Mouse (Mus musculus) gastrocnemius, adult 18-20 months (tissue): ENCODE measurements at regions not wholly inside any gene's neighbourhood (a gene's known extent, or its start where the extent isn't known, plus 50 kb on each side); places are given as distances from the start of the nearest gene placed in this dataset.
A peak's percentile ranks its signal among the peaks of the same experiment; 100 is the strongest.

Source experiments
- DNase-seq: peaks from one replicate; pipeline ENCODE4 v3.0.0; 2021; ENCODE audit warnings: low spot score

DNA sequence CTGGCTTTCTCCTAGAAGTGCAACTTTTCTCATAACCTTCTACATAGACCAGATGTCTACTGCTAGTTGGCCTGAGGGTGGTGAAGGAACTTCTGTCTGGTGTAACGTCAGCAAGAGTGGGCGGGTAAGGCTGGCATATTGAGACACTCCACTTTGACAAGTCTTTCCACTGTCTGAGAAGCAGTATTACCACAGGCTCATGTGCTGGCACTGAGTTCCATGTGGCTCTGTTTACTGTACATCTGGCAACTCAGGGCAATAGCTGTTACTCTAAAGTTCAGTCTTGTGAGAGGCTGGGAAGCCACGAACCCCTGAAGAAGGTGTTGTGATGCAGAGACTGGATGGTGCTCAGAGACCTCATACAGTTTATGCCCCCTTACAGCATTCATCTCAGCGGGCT is 230.7 kb upstream of the Tbx18 start:
- no peak for DNase-seq

DNA sequence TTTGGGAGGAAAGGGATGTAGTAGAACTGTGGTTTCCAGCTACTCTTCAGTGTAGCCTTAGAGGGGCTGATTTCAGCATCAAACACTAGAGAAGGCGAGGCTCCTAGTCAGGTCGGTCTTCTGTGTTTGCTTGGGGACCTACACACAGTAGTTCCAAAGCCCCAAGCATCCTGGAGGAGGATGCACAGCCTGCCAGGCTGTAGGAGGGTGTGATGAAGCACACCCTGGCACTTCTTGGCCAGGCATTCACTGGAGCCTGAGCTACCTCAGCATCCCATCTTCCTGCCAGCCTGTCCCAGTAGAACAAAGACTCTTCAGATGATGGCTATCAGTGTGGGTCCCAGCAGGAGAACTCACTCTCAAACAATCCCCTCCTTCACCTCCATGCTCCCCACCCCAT is 233.4 kb upstream of the Tbx18 start:
- no peak for DNase-seq

DNA sequence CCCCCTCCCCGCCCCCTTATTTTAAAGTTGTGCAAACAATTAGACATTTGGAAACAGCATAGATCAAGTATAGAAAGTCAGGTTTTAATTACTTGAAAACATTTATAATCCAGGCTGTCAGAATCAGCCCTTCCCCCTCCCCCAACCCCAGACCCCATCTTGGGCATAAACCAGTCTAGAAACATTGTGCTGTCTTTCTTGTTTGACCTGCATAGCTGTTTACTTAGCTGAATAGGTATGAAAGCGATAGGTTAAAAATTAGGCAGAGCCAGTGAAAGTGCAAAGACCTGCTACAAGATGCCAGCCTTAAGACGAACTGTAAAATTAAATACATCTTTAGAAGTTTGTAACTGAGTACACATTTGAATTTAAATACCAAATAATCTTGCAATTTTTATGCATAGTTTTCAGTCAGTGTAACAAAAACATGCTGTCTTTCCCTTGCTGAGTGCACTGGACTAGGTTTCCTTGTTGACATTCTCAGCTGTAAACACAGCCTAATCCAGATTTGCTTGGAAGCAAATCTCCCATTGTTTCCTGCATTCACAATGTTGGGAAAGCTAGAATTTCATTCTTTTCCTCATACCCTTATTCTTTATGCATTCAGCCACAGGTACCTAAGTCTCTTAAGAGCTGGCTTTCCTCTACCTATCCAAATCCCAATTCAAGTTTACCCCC is 234.2 kb upstream of the Tbx18 start:
- DNase-seq = no peak

DNA sequence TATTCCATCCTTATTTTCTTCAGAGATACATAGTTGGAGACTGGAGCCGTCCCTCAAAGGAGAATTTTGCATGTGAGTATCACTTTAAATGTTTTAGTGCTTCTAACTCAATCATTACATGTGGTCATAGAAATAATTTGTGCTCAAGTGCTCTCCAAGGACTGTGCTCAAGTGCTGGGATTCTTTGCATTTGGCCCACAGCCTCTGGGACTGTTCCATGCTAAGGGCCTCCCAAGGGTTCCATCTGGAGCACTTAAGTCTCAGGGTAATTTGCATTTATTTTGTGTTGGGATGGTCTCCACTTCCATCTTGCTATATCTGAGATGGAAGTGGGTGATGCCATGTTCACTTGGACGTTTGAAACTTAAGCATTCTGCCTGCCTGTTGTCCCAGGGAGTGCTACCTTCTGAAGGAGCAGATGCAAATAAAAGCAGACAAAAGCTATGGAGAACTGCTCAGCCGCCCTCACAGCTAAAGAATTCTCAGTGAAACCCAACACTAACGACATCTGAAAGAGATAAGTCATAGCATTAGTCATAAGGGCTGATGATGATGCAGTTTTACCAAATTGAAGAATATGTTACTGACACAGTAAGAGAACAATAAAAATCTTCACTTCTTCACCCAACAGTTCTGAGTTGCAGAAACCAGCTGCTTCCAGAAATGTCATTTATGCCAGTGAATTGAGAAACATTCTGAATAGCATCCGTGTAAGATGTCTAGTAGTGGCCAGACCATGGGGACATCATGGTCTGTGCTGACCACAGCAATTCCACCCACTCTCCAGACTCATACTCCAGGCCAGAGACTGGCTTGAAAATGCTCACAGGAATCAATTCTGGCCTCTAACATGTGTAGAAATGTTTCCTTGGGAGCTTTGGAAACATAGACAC is 237.4 kb upstream of the Tbx18 start:
- peak; percentile 53 for DNase-seq

DNA sequence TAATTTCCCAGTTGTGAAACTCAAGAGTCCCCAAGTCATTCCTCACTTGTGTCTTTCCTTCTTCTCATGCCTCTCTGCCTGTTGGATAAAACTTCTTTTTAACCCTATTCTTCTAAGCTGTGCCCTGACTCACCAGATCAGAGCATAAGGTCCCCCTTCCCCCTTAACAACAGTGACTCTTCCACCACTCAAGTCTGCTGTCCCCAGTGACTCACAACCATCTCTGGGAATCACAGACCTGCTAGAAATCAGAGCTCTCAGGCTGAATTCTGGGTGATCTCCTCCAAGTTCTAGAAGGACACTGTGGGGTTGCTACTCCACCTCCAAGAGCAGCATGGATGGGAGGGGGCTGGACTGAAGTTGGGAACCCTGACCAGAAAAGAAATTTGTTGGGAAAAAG is 239.5 kb upstream of the Tbx18 start:
- no peak for DNase-seq

DNA sequence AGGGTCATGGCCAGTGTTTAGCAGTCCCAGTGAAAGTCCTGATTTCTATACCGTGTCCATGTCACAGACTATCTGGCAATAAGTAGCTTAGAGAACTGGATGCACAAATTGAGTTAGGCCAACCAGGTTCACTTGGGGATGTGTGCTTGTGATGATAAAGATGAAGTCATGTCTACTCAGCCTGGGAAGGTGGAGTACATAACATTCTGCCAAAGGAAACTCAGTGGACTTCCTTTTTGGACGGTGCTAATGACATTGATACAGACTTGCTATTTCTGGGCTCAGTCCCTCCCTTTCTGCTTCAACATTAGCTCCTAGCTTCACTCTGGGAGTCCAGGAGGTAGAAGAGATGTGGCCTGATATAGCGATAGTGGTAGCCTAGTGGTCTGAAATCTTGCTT is 240.7 kb upstream of the Tbx18 start:
- DNase-seq = peak; percentile 5

DNA sequence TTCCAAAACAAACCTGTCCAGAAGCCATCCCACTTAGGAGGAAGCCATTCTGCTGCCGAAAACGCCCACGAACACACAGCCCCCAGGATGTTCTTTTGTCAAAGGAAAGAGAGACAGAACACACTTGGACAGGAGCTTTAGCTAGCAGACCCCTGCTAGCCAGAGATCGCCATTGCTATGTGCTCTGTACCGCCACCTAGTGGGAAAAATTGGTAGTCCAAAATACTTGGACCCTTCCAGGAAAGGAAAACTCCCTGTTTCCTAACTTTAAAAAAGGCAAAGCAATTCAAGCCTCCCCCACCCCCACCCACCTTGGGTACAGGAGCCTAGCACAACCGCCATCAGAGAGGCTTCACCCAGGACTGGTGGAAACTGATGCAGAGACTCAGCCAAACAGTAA is 242.5 kb upstream of the Tbx18 start:
- DNase-seq = peak; percentile 4

DNA sequence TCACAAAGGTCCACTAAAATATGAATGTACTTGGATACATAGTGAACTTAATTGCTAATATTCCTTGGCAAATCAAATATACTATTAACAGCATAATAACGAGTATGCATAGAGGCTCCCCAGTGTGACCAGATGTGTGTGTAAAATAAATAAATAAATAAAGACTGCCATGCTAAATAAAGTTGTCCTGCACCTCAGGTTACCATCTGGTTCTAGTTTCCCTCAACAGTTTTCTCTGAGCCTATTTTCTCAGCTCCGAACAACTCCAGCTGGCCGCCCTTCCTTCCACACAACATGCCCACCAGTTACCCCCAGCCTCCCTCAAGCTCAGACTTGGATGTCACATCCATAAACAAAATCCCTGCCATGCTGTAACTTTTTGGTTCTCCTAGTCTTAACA is 253.8 kb upstream of the Tbx18 start:
- DNase-seq = no peak

DNA sequence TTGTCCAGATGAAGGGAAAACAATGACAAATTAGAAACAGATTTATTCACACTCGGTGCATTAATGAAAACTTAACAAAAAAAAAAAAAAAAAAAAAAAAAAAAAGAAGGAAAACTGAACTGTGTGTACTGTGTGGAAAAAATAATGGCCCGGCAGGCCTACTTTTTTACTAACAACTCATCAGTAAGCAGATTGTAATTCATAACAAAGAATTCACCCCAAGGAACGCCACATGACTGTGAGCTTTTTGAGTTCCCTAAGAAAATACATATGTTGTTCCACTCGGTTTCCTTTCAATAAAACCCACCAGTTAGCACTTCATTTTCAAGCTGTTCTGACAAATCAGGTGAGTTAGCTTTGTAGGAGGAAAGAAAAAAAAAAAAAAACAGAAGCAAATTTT is 254.4 kb upstream of the Tbx18 start:
- DNase-seq = no peak

DNA sequence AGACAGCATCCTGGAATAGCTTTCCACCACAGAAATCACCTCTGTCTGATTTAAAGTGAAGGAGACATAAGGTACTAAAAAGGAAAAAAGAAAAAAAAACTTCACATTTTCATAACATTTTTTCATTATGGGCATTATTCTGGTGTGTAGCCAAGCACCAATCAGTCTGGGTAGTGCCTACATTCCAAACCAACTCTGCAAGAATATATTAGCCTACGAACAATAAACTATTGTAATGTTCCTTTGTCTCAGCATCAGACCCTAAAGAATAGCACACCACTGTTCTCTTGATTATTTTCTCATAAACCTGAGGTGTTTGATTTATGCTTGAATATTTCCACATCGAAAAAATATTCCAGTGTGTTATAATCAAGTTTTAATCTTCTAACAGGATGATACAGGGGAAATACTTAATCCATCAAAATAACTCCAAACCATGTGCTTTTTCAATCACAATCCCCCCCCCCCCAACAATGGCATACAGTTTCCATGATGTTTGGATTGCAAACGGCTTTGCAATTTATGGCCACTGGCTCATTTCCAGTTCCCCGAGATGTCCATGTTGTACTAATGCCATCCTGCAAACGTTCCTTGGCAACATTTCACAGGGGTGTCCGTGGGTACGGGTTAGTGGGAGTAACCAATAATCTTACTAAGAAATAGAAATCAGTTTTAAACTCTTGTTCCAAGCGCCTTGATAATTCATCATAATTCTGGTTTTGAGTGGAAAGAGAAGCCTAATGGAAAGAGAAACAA is 275.1 kb upstream of the Tbx18 start:
- DNase-seq = no peak

DNA sequence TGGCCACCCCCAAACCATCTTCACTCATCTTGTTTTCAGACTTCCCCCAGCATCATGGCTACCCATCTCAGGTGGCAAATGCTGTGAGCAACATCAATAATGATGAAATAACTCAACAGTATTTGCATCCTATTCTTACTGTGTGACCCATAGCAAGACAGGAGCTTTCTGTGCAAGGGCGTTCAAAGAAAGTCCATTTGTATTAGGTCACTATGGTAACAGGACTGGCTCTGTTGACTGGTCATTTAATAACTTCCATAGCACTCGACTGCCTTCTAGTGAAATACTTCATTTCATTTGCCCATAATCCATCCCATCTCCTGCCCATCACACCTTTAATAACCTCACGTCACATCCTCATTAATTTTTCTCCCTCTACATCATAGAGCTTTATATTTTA is 292.7 kb upstream of the Tbx18 start:
- DNase-seq = no peak

DNA sequence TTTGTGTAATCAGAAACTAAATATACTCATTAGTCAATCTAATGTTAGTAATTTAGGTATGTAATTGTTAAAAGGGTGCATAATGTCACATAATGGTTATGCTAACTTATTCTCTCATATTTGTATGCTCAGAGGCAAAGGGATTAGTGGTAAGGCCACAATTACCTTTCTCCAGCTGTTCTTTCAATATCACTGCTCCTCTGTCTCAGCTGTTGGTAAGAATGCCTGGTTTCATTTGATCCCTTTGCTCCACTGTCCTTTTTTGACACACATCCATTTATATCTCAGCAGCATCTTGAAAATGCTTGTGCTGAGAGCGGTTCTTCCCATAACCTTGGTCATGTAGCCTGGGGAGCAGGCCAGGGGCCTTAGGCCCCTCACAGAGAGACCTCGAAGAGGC is 294.9 kb upstream of the Tbx18 start:
- DNase-seq = no peak

DNA sequence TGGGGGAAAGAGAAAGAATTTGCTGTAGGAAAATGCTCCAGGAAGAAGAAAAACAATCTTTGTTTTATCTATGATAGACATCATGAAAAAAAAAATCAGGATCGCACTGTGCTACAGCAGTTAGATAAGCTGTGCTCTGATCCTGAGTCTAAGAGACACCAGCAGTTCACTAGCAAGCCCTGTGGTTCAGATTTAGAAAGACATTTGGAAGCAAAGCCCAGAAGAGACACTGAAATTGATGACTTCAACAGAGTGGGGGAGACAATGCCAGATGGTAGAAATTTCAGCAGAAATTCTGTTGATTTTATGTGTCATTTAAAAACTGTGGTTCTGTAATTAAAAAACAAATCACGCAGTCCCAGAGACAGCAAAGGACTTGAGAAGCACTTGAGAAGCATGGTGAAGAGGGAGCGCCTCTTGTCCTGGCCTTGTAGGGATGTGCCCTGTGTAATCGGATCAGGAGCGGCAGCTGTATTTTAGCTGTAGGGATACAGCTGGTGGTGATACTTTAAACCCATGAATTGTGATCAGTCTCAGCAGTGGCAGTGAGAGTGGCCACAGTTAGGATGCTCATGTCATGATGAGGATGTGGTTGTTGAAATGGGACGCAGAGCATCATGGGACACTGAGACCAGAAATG is 296.4 kb upstream of the Nt5e start:
- DNase-seq = no peak

DNA sequence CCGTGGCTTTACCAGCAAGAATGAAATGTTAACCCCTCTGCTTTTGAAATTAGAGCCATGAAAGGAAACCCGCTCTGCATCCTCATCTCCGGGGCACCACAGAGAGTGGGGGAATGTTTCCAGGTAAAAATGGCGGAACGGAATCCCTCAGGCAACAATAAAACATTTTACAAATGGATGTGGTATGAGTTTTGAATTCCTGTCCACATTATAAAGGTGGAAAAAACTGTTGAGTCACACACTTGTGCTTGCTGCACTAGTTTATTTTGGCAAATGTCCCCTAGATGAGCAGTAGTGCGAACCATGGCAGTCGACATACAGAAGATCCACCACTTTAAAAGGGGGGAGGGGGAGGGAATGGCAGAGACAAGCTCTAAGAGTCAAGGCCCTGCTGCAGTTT is 289.4 kb upstream of the Nt5e start:
- DNase-seq = no peak

DNA sequence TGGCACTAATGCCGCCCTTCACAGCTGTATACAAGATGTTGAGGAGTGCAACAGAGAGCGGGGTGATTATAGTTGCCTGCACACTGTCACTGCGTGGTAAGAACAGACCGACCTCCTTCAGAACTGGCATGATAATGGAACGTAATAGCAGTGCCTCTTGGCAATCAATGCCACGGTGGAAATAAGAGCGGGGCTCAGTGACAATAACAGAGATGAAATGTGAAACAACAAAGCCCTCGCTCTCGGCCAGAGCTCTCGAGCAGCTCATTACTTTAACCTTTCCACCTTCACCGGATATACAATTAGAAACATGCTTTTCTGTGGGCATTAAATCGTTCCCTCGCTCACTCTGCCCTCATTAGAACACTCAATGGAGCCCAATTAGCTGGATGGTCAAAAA is 277.7 kb upstream of the Nt5e start:
- DNase-seq = no peak

DNA sequence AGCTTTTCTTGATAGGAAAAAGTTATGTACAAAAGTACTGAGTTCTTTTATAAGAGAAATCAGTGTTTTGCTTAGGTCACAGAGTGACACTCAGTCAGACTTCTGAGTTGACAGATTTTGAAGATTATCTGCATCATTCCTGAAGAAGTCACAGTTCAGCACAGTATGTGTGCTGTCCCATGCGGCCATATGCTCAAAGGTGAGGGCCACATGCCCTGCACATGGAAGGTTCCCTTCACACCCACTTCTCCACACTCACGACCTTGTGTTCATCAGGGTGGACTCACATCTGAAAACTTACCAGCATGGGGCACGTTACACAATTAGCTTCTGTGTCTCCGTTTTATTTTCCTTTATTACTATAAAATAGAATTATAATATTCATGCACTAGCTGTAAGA is 277.2 kb upstream of the Nt5e start:
- DNase-seq = no peak

DNA sequence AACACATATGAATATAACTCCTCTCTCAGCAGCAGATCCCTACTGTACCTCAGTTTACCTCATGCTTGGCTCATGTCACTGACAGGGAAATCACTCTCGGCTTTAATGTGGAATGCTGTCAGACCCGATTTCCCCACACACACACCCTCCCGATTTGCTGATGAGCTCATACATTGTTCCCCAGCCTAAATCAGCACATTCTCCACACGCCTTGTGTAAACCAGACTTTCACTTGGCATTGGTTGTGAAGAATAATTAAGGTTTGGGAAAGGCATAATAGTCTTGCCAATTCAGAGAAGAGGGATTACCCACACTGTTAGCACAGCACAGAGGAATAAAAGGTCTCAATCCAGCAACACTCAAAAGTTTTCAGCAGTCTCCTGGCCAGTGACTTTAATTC is 268.4 kb upstream of the Nt5e start:
- DNase-seq = no peak

DNA sequence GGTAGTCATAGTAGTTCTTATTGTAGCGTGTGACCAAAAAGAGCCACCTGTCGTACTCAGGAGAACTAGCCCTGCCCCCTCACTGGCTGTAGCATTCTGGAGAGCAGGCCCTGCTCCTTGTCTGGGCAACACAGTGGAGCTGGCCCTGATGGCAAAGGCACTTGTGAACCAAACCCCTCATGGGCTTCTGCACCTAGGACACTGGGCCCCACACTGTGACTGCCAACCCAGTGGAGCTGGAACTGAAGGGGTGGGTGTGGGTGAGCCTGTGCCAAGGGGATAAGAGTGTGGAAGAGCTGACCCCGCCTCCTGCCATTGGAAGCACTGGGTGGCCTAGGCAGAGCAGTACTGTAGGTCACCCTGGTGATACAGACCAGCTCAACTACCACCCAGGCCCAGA is 268.0 kb upstream of the Nt5e start:
- no peak for DNase-seq

DNA sequence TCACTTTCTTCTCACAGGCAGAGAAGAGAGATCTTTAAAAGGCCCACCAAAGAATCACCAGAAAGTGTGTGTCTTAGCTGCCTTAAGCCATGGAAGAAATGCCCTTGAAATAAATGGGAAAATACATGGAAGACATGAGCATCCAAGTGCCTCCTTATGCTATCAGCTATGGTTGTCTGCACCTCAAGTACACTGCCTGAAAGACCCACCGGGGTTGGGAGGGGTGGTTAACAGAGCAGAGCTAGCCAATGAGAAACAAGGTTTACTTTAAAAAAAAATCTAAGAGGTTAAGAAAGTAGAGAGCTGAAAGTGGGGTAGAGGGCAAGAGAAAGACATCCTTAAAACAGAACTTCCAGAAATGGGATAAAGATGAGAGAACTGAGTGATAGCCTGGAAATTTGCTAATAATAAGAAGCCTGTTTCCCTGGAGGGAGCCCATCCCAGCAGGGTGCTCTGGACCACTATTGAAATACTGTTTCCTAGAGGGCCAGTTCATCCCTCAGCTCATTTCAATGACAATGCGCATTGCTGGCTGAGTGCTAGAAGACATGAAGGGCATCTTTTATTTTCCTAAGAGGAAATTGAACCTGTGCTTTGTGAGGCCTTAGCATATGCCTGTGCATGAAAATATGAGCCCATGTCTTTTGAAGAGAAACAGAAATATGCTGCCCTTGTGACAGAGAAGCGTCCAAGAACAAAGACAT is 262.9 kb upstream of the Nt5e start:
- no peak for DNase-seq

DNA sequence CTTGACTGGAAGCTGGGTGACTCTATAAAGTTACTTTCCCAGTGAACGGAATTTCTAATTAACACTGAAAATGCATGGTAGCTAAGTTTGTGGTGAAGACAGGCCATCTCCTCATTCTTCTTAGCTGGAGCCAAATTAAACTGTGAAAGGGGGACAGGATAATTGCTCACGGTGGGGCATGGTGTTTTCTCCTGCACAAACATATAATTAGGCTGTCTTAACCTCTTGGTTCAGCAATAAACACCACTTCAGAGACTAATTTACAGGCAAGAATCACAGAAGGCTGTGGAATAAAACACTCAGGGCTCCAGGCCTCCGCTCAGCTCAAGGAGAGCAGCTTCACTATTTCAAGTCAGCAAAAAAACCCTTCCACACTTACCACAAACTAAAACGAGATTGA is 261.9 kb upstream of the Nt5e start:
- DNase-seq = no peak

DNA sequence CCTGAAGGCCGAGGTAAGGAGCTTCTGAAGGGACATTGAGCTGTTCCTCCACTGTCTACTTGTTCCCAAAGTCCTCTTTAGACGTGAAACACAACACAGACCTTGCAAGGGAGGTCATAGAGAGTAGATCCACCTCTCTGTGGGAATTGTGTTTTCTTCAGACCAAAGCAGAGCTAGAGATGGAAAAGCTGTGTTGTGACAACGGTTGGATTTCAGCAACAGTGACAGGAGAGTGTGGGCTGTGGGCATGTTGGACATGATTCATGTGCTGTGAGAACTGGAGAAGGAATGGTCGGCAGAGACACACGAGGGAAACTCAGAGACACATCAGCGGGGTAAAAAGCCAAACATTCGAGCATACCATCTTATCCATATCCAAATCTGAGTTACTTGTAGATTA is 261.2 kb upstream of the Nt5e start:
- DNase-seq = no peak
